Mouse (Mus musculus) forebrain, postnatal 0 days (tissue): ENCODE results near the gene Cmtm3. TPM values are rescaled to one million over a fixed set of nuclear protein-coding genes. Genes with fewer than 3 reads are reported as not detected.

ENCODE experiments used
- ATAC-seq: fragments of 200-750 bp; cut with Nextera tagmentation; 2 replicates; pipeline ENCODE4 v1.8.0; 2017; ENCODE audit warnings: mild to moderate bottlenecking, moderate library complexity
- DNase-seq: peaks from one replicate; pipeline ENCODE4 v3.0.0-alpha.2; 2015
- H3K27ac ChIP-seq: fragments of 300-500 bp; sonication (generic); 2 replicates; pipeline ENCODE4 v1.5.1; 2014; ENCODE audit warnings: low read depth, mild to moderate bottlenecking, antibody characterized with exemption, low read length, moderate library complexity, mixed read lengths
- H3K27me3 ChIP-seq: fragments of 300-500 bp; sonication (generic); 2 replicates; pipeline ENCODE4 v1.6.1; 2014; ENCODE audit warnings: mild to moderate bottlenecking, low read length, mixed read lengths; ENCODE audit not compliant: insufficient read depth
- H3K36me3 ChIP-seq: fragments of 300-500 bp; sonication (generic); 2 replicates; pipeline ENCODE4 v1.6.1; 2014; ENCODE audit warnings: mild to moderate bottlenecking, moderate library complexity; ENCODE audit not compliant: insufficient read depth
- H3K4me1 ChIP-seq: fragments of 300-500 bp; sonication (generic); 2 replicates; pipeline ENCODE4 v1.6.1; 2014; ENCODE audit warnings: antibody characterized with exemption; ENCODE audit not compliant: insufficient read depth
- H3K4me2 ChIP-seq: fragments of 300-500 bp; sonication (generic); 2 replicates; pipeline ENCODE4 v1.6.1; 2014; ENCODE audit warnings: low read depth, mild to moderate bottlenecking, moderate library complexity
- H3K4me3 ChIP-seq: fragments of 300-500 bp; sonication (generic); 2 replicates; pipeline ENCODE4 v1.5.1; 2014; ENCODE audit warnings: low read depth, low read length, mixed read lengths
- H3K9ac ChIP-seq: fragments of 300-500 bp; sonication (generic); 2 replicates; pipeline ENCODE4 v1.6.1; 2014; ENCODE audit warnings: mild to moderate bottlenecking
- H3K9me3 ChIP-seq: fragments of 300-500 bp; sonication (generic); 2 replicates; pipeline ENCODE4 v1.6.1; 2016; ENCODE audit warnings: low read length
- CTCF ChIP-seq: sonication (generic); IDR thresholded peaks from 2 replicates; pipeline ENCODE4 v1.5.1; 2016; ENCODE audit warnings: antibody characterized with exemption, control low read depth, low read depth
- WGBS: fragments of 180-500 bp; shearing (Covaris S2); extraction: QIAGEN DNeasy Blood & Tissue Kit; methylation state at CpG from one replicate; pipeline ENCODE4 v1.1.7; 2014; 5-methylcytosine and 5-hydroxymethylcytosine counted together
- polyA plus RNA-seq: library from polyadenylated mRNA; unstranded; fragments of >200 nt; fragmentation: Nextera tagmentation; extraction: Ambion mirVana; gene quantifications from 2 replicates; pipeline ENCODE4 v1.2.1, GENCODE M21; 2015
- total RNA-seq: library from RNA; depleted of rRNA; stranded (reverse); fragments of >200 nt; gene quantifications from 2 replicates; pipeline ENCODE4 v1.2.3, GENCODE M21; 2014

The Cmtm3 gene
- total and polyA plus RNA-seq, 2 experiments from 2014 or later, result 22.0 to 34.4 TPM

GRCm38 (mm10) chr8:104383296-104383695, 44.1 kb downstream of the Cmtm3 start:
- H3K4me3 ChIP-seq, result no peak overlapping the region
- H3K27ac ChIP-seq, result no peak overlapping the region
- 0 out of 2 replicates have a peak, but pooled peaks cover 3% of the 10 kb centered on the region for H3K4me1 ChIP-seq
- no peak for TF ChIP-seq CTCF
- no peak for ATAC-seq
- H3K4me2 ChIP-seq, result no peak overlapping the region
- no peaks in the 10 kb centered on the region for H3K27me3 ChIP-seq
- H3K36me3 ChIP-seq, result no peaks in the 10 kb centered on the region
- no peak overlapping the region for H3K9ac ChIP-seq
- WGBS, result 60% methylated on average over 2 of the region's 2 CpGs
- DNase-seq, result no peak
- no peaks in the 10 kb centered on the region for H3K9me3 ChIP-seq

- 77% methylated on average over 3 of the region's 3 CpGs for WGBS
- no peaks in the 10 kb centered on the region for H3K36me3 ChIP-seq
- H3K4me2 ChIP-seq, result no peak overlapping the region
- no peak for TF ChIP-seq CTCF
- H3K27me3 ChIP-seq, result no peaks in the 10 kb centered on the region
- H3K9ac ChIP-seq, result no peak overlapping the region
- H3K27ac ChIP-seq, result no peak overlapping the region
- no peaks in the 10 kb centered on the region for H3K9me3 ChIP-seq
- H3K4me1 ChIP-seq, result 0 out of 2 replicates have a peak, but pooled peaks cover 3% of the 10 kb centered on the region
- ATAC-seq (no peak), DNase-seq (no peak)
- H3K4me3 ChIP-seq, result no peak overlapping the region
These were observed 44.8 kb downstream of the Cmtm3 start for GRCm38 (mm10) chr8:104383977-104384376.

- H3K36me3 ChIP-seq, result no peaks in the 10 kb centered on the region
- 0 out of 2 replicates have a peak, but pooled peaks cover 3% of the 10 kb centered on the region for H3K4me1 ChIP-seq
- H3K4me3 ChIP-seq, result no peak overlapping the region
- H3K27me3 ChIP-seq, result no peaks in the 10 kb centered on the region
- DNase-seq (no peak), ATAC-seq (no peak)
- TF ChIP-seq CTCF, result no peak
- H3K9me3 ChIP-seq, result no peaks in the 10 kb centered on the region
- H3K4me2 ChIP-seq, result no peak overlapping the region
- H3K9ac ChIP-seq, result no peak overlapping the region
- WGBS, result 8% methylated on average over 4 of the region's 4 CpGs
- H3K27ac ChIP-seq, result no peak overlapping the region
These were observed 47.5 kb downstream of the Cmtm3 start for GRCm38 (mm10) chr8:104386693-104387092.

GRCm38 (mm10) chr8:104387501-104387900, 48.3 kb downstream of the Cmtm3 start:
- Histone ChIP-seq H3K27me3 (no peaks in the 10 kb centered on the region), H3K4me3 (no peak overlapping the region), H3K36me3 (no peaks in the 10 kb centered on the region), H3K27ac (no peak overlapping the region), H3K4me1 (0 out of 2 replicates have a peak, but pooled peaks cover 3% of the 10 kb centered on the region), H3K9me3 (no peaks in the 10 kb centered on the region), H3K4me2 (no peak overlapping the region), H3K9ac (no peak overlapping the region)
- WGBS, result 67% methylated on average over 7 of the region's 7 CpGs
- no peak for TF ChIP-seq CTCF
- DNase-seq, result no peak
- no peak for ATAC-seq

- DNase-seq (no peak), ATAC-seq (no peak)
- Histone ChIP-seq H3K27ac (no peak overlapping the region), H3K4me1 (0 out of 2 replicates have a peak, but pooled peaks cover 3% of the 10 kb centered on the region), H3K4me2 (no peak overlapping the region), H3K36me3 (no peaks in the 10 kb centered on the region), H3K27me3 (no peaks in the 10 kb centered on the region), H3K9ac (no peak overlapping the region), H3K9me3 (no peaks in the 10 kb centered on the region), H3K4me3 (no peak overlapping the region)
- TF ChIP-seq CTCF, result no peak
- WGBS, result 79% methylated on average over 2 of the region's 2 CpGs
These were observed 48.8 kb downstream of the Cmtm3 start for GRCm38 (mm10) chr8:104387980-104388379.

GRCm38 (mm10) chr8:104390245-104390644, 51.0 kb downstream of the Cmtm3 start:
- 72% methylated on average over 8 of the region's 8 CpGs for WGBS

GRCm38 (mm10) chr8:104393139-104393538, 53.9 kb downstream of the Cmtm3 start:
- Histone ChIP-seq H3K9me3 (no peaks in the 10 kb centered on the region), H3K36me3 (no peaks in the 10 kb centered on the region), H3K9ac (no peak overlapping the region), H3K27ac (no peak overlapping the region), H3K4me3 (no peak overlapping the region), H3K27me3 (no peaks in the 10 kb centered on the region), H3K4me2 (no peak overlapping the region), H3K4me1 (peaks cover 9% of the 10 kb centered on the region; the same call in 1 of the 2 replicates)
- TF ChIP-seq CTCF, result no peak
- DNase-seq (no peak), ATAC-seq (no peak)
- 94% methylated on average over 7 of the region's 7 CpGs for WGBS

More at GRCm38 (mm10) chr8:104390245-104390644, 51.0 kb downstream of the Cmtm3 start:
- H3K9ac ChIP-seq, result no peak overlapping the region
- H3K4me2 ChIP-seq, result no peak overlapping the region
- H3K36me3 ChIP-seq, result no peaks in the 10 kb centered on the region
- no peaks in the 10 kb centered on the region for H3K27me3 ChIP-seq
- TF ChIP-seq CTCF, result no peak
- H3K4me3 ChIP-seq, result no peak overlapping the region
- ATAC-seq (no peak), DNase-seq (no peak)
- H3K9me3 ChIP-seq, result no peaks in the 10 kb centered on the region
- H3K4me1 ChIP-seq, result peaks cover 12% of the 10 kb centered on the region; the same call in 1 of the 2 replicates
- no peak overlapping the region for H3K27ac ChIP-seq

GRCm38 (mm10) chr8:104393767-104394166, 54.6 kb downstream of the Cmtm3 start:
- DNase-seq, result no peak
- no peaks in the 10 kb centered on the region for H3K36me3 ChIP-seq
- no peak overlapping the region for H3K9ac ChIP-seq
- TF ChIP-seq CTCF, result no peak
- no peaks in the 10 kb centered on the region for H3K27me3 ChIP-seq
- H3K4me1 ChIP-seq, result peaks cover 9% of the 10 kb centered on the region; the same call in 1 of the 2 replicates
- 73% methylated on average over 6 of the region's 6 CpGs for WGBS
- H3K9me3 ChIP-seq, result no peaks in the 10 kb centered on the region
- peak overlapping the region; percentile 84 for H3K4me2 ChIP-seq
- no peak overlapping the region for H3K27ac ChIP-seq
- ATAC-seq, result no peak
- H3K4me3 ChIP-seq, result peak overlapping the region; percentile 81; the same call in 1 of the 2 replicates
